Mouse (Mus musculus) C2C12 (cell line): ENCODE measurements at regions not wholly inside any gene's neighbourhood (a gene's known extent, or its start where the extent isn't known, plus 50 kb on each side); places are given as distances from the start of the nearest gene placed in this dataset.

ENCODE experiments used
- H3K27me3 ChIP-seq: one replicate; pipeline ENCODE4 v1.6.1; 2011; ENCODE audit not compliant: control insufficient read depth, insufficient read depth, insufficient read length
- H3K36me3 ChIP-seq: one replicate; pipeline ENCODE4 v1.6.1; 2011; ENCODE audit not compliant: control insufficient read depth, insufficient read depth
- H3K4me3 ChIP-seq: one replicate; pipeline ENCODE4 v1.5.1; 2011; ENCODE audit warnings: mild to moderate bottlenecking, control low read depth; ENCODE audit not compliant: poor library complexity, insufficient read depth, severe bottlenecking
- H3K79me2 ChIP-seq: one replicate; pipeline ENCODE4 v1.6.1; 2011; ENCODE audit not compliant: control insufficient read depth, insufficient read depth
- H3K79me3 ChIP-seq: one replicate; pipeline ENCODE4 v1.6.1; 2011; ENCODE audit warnings: low read depth, control low read depth
- H3ac ChIP-seq: one replicate; pipeline ENCODE3; 2011; ENCODE audit warnings: low read depth; ENCODE audit not compliant: control insufficient read depth, insufficient read length
- CEBPB ChIP-seq: IDR thresholded peaks from one replicate; pipeline ENCODE4 v1.6.1; 2011; ENCODE audit warnings: low read depth, mild to moderate bottlenecking, control low read depth, moderate library complexity
- CTCF ChIP-seq: IDR thresholded peaks from one replicate; pipeline ENCODE4 v1.5.1; 2011; ENCODE audit not compliant: control insufficient read depth, insufficient read depth, insufficient read length
- FOSL1 ChIP-seq: IDR thresholded peaks from one replicate; pipeline ENCODE4 v1.8.0; 2011; ENCODE audit warnings: mild to moderate bottlenecking, low read length; ENCODE audit not compliant: poor library complexity, insufficient read depth, severe bottlenecking
- MAX ChIP-seq: IDR thresholded peaks from one replicate; pipeline ENCODE4 v1.6.1; 2011; ENCODE audit warnings: mild to moderate bottlenecking, control low read depth
- MYOD1 ChIP-seq: IDR thresholded peaks from one replicate; pipeline ENCODE4 v1.6.1; 2011; ENCODE audit warnings: low read depth; ENCODE audit not compliant: control insufficient read depth, insufficient read length
- MYOG ChIP-seq: IDR thresholded peaks from one replicate; pipeline ENCODE4 v1.6.1; 2011; ENCODE audit not compliant: control insufficient read depth, insufficient read length; ENCODE audit errors: extremely low read depth
- USF1 ChIP-seq: IDR thresholded peaks from one replicate; pipeline ENCODE4 v1.6.1; 2011; ENCODE audit warnings: low read depth, mild to moderate bottlenecking, control low read depth, moderate library complexity

- Histone ChIP-seq H3ac (no peak overlapping the region), H3K79me3 (no peaks in the 10 kb centered on the region), H3K27me3 (no peaks in the 10 kb centered on the region), H3K79me2 (no peaks in the 10 kb centered on the region), H3K4me3 (no peak overlapping the region), H3K36me3 (no peaks in the 10 kb centered on the region)
- TF ChIP-seq CEBPB (no peak), MYOG (no peak), FOSL1 (no peak), CTCF (no peak), MYOD1 (no peak), MAX (no peak)
Measured at GRCm38 (mm10) chr4:131206181-131206885, 262.1 kb downstream of the Matn1 start.

DNA sequence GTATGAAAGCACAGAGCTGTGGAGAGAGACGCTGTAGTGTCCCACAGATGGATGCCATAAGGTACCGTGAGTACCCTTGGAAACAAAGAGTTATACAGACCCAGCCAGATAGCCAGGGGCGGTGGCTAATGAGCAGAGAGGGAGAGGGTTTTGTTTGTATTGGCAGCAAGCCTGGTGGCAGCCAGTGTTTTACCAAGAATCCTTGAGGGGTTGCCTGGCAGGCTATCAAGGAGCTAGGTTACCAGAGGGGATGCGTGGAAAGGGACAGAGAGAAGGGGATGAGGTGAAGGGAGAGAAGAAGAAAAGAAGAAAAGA, 262.7 kb downstream of the Matn1 start:
- Histone ChIP-seq H3K79me3 (no peaks in the 10 kb centered on the region), H3K36me3 (no peaks in the 10 kb centered on the region), H3K4me3 (no peak overlapping the region), H3ac (no peak overlapping the region), H3K27me3 (no peaks in the 10 kb centered on the region), H3K79me2 (no peaks in the 10 kb centered on the region)
- TF ChIP-seq FOSL1 (no peak), MAX (no peak), CEBPB (no peak), USF1 (no peak), CTCF (no peak), MYOG (no peak), MYOD1 (no peak)

- H3K79me2 ChIP-seq = no peaks in the 10 kb centered on the region
Measured at GRCm38 (mm10) chr4:131207249-131207648, 263.1 kb downstream of the Matn1 start.

GRCm38 (mm10) chr4:131208166-131208565, 264.0 kb downstream of the Matn1 start:
- Histone ChIP-seq H3K27me3 (no peaks in the 10 kb centered on the region), H3ac (no peak overlapping the region), H3K79me3 (no peaks in the 10 kb centered on the region), H3K36me3 (no peaks in the 10 kb centered on the region), H3K79me2 (no peaks in the 10 kb centered on the region), H3K4me3 (no peak overlapping the region)
- TF ChIP-seq FOSL1 (no peak), CTCF (no peak), MYOG (no peak), MYOD1 (no peak), CEBPB (no peak), MAX (no peak), USF1 (no peak)

More at GRCm38 (mm10) chr4:131207249-131207648, 263.1 kb downstream of the Matn1 start:
- TF ChIP-seq MAX = no peak
- no peak for TF ChIP-seq MYOG
- TF ChIP-seq CTCF = no peak
- TF ChIP-seq MYOD1 = no peak
- TF ChIP-seq FOSL1 = no peak
- Histone ChIP-seq H3K36me3 (no peaks in the 10 kb centered on the region), H3K4me3 (no peak overlapping the region), H3K27me3 (no peaks in the 10 kb centered on the region), H3ac (no peak overlapping the region), H3K79me3 (no peaks in the 10 kb centered on the region)

DNA sequence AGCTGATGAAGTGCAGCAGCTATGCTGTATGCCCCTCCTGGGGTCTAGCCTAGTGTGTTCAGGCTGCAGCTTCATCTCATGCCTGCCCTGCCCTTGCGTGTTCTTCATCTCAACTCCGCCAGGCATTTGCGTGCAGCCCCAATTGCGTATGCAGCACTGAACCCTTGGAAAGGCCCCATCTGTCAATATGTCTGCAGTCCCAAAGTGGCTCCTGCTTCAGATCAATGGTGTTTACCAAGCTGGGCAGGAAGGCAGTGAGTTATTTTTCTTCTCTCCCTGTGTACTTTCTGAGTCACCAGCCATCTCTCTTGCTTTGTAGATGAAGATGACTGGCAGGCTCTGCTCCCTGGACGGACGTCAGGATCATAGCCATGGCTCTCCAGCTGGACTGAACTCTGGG, 264.5 kb downstream of the Matn1 start:
- Histone ChIP-seq H3K4me3 (no peak overlapping the region), H3K79me2 (no peaks in the 10 kb centered on the region), H3K36me3 (no peaks in the 10 kb centered on the region), H3K79me3 (no peaks in the 10 kb centered on the region), H3ac (no peak overlapping the region), H3K27me3 (no peaks in the 10 kb centered on the region)
- TF ChIP-seq USF1 (no peak), CEBPB (no peak), MYOG (no peak)

GRCm38 (mm10) chr4:131212711-131213110, 268.5 kb downstream of the Matn1 start:
- H3K27me3 ChIP-seq = no peaks in the 10 kb centered on the region
- no peaks in the 10 kb centered on the region for H3K36me3 ChIP-seq
- TF ChIP-seq USF1 = no peak

GRCm38 (mm10) chr4:131215682-131216081, 271.5 kb downstream of the Matn1 start:
- Histone ChIP-seq H3K27me3 (no peaks in the 10 kb centered on the region), H3ac (no peak overlapping the region), H3K79me3 (no peaks in the 10 kb centered on the region), H3K4me3 (no peak overlapping the region), H3K36me3 (no peaks in the 10 kb centered on the region), H3K79me2 (no peaks in the 10 kb centered on the region)
- TF ChIP-seq MAX (no peak), USF1 (no peak)

More at GRCm38 (mm10) chr4:131212711-131213110, 268.5 kb downstream of the Matn1 start:
- H3K4me3 ChIP-seq = no peak overlapping the region
- no peaks in the 10 kb centered on the region for H3K79me2 ChIP-seq
- no peak overlapping the region for H3ac ChIP-seq
- H3K79me3 ChIP-seq = no peaks in the 10 kb centered on the region
